Mouse (Mus musculus): ENCODE results near the gene Dab2ip. TPM values are rescaled to one million over a fixed set of nuclear protein-coding genes. Genes with fewer than 3 reads are reported as not detected.

Gene Dab2ip
- polyA plus RNA-seq, 1 experiment from 2014 or later, result 50.5 TPM

DNA sequence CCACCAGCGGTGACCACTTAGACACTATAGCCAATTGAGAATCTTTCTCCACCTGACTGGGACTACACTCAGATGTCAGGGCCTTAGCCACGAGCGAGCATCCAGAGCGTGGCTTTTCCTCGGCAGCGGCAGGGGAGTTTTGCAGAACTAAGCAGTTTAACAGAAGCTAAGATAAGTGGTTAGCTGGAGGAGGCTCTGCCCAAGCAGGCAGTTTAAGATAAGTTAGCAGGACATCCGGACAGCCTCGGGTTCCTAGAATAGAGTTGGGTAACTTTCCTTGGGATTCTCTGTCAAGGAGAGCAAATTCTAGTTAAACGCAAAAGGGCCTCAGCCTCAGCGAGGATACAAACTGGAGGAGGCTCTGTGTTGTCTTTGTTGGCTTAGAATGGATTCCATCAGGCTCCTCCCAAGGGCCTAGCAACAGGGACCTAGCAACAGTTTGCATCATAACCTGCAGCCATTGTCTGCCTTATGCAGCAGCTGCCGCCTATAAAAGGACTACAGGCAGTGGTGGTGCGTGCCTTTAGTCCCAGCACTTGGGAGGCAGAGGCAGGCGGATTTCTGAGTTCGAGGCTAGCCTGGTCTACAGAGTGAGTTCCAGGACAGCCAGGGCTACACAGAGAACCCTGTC lies 31.3 kb upstream of the Dab2ip start:
- H3K4me3 ChIP-seq (ENCODE audit: low read depth, low read length), result no peak overlapping the region
- H3K36me3 ChIP-seq (ENCODE audit: control insufficient read depth, insufficient read depth, low read length), result no peaks in the 10 kb centered on the region
- 93% methylated on average over 14 of the region's 14 CpGs for WGBS
- no peaks in the 10 kb centered on the region for H3K27me3 ChIP-seq (replicated peaks; ENCODE audit: control insufficient read depth, insufficient read depth, low read length)
- H3K9ac ChIP-seq (ENCODE audit: low read depth, low read length), result no peak overlapping the region
- H3K9me3 ChIP-seq (ENCODE audit: control insufficient read depth, low read length), result 0 out of 2 replicates have a peak, but pooled peaks cover 3% of the 10 kb centered on the region
- H3K4me2 ChIP-seq (ENCODE audit: low read depth, low read length), result no peak overlapping the region
- no peak overlapping the region for H3K27ac ChIP-seq (replicated peaks; ENCODE audit: low read depth, low read length)
- ATAC-seq (ENCODE audit: low read depth), result no peak
- no peaks in the 10 kb centered on the region for H3K4me1 ChIP-seq (ENCODE audit: control insufficient read depth, insufficient read depth, low read length)
- DNase-seq (ENCODE audit: low spot score), result no peak

DNA sequence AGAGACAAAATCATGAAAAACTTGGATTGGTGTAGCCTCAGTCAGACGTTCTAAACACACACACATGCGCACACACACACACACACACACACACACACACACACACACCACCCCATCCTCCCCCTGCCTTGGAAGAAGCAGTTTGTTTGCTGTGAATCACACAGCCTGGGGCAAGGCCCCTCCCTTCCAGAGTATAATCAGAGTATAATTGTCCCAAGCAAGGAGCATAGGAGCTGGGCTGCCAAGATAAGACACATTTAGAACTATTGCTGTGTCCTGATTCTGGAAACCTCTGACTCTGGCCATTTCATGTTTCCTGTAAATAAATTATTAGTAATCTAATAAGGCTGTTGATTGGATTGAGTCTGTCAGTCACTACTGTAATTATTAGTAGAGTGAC lies 29.0 kb upstream of the Dab2ip start:
- no peaks in the 10 kb centered on the region for H3K4me1 ChIP-seq (ENCODE audit: control insufficient read depth, insufficient read depth, low read length)
- no peak overlapping the region for H3K9ac ChIP-seq (ENCODE audit: low read depth, low read length)
- 71% methylated on average over 2 of the region's 2 CpGs for WGBS
- H3K27me3 ChIP-seq (replicated peaks; ENCODE audit: control insufficient read depth, insufficient read depth, low read length), result no peaks in the 10 kb centered on the region
- H3K4me2 ChIP-seq (ENCODE audit: low read depth, low read length), result no peak overlapping the region
- H3K36me3 ChIP-seq (ENCODE audit: control insufficient read depth, insufficient read depth, low read length), result no peaks in the 10 kb centered on the region
- H3K4me3 ChIP-seq (ENCODE audit: low read depth, low read length), result no peak overlapping the region
- ATAC-seq (ENCODE audit: low read depth) (no peak), DNase-seq (ENCODE audit: low spot score) (no peak)
- 0 out of 2 replicates have a peak, but pooled peaks cover 3% of the 10 kb centered on the region for H3K9me3 ChIP-seq (ENCODE audit: control insufficient read depth, low read length)
- no peak overlapping the region for H3K27ac ChIP-seq (replicated peaks; ENCODE audit: low read depth, low read length)

DNA sequence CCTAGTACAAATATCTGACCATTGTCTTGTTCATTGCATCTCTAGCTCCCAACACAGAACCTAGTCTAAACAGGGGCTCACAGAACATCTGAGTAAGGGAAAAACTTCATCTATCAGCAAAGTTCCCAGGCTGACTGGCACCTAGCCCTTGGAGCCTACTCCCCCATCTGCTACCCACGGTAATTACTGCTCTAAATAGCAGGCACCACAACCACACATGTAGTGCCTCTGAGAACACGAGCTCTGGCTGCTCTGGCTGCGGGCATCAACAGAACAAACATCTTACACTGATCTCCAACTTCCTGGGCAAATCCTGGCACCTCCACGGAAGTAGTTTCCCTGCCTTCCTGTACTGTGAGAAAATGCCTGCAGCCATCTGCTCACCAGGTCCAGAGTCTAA lies 28.2 kb upstream of the Dab2ip start:
- H3K36me3 ChIP-seq (ENCODE audit: control insufficient read depth, insufficient read depth, low read length), result no peaks in the 10 kb centered on the region
- no peak overlapping the region for H3K9ac ChIP-seq (ENCODE audit: low read depth, low read length)
- DNase-seq (ENCODE audit: low spot score) (peak; percentile 33), ATAC-seq (ENCODE audit: low read depth) (peak; percentile 50; the same call in 1 of the 2 replicates)
- H3K27me3 ChIP-seq (replicated peaks; ENCODE audit: control insufficient read depth, insufficient read depth, low read length), result no peaks in the 10 kb centered on the region
- no peak overlapping the region for H3K4me2 ChIP-seq (ENCODE audit: low read depth, low read length)
- no peak overlapping the region for H3K4me3 ChIP-seq (ENCODE audit: low read depth, low read length)
- no peak overlapping the region for H3K27ac ChIP-seq (replicated peaks; ENCODE audit: low read depth, low read length)
- 50% methylated on average over 4 of the region's 4 CpGs for WGBS
- no peaks in the 10 kb centered on the region for H3K4me1 ChIP-seq (ENCODE audit: control insufficient read depth, insufficient read depth, low read length)
- H3K9me3 ChIP-seq (ENCODE audit: control insufficient read depth, low read length), result 0 out of 2 replicates have a peak, but pooled peaks cover 3% of the 10 kb centered on the region

DNA sequence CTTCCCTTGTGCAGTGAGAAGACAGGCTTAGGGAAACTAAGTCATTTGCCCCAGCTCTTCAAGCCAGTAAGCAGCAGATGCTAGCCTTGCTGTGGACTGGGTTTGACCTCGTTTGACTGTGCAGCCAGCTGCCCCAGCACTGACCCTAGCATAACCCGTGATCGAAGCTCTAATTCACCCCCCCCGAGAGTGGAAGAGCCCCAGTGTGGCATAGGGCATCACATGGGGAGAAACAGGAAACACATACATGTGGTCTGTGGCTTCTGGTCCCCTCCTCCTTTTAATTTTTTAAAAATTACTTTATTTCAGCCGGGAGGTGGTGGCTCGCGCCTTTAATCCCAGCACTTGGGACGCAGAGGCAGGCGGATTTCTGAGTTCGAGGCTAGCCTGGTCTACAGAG lies 27.3 kb upstream of the Dab2ip start:
- no peak for ATAC-seq (ENCODE audit: low read depth)
- Histone ChIP-seq H3K9ac (ENCODE audit: low read depth, low read length) (no peak overlapping the region), H3K4me2 (ENCODE audit: low read depth, low read length) (no peak overlapping the region), H3K9me3 (ENCODE audit: control insufficient read depth, low read length) (0 out of 2 replicates have a peak, but pooled peaks cover 3% of the 10 kb centered on the region), H3K4me3 (ENCODE audit: low read depth, low read length) (no peak overlapping the region), H3K36me3 (ENCODE audit: control insufficient read depth, insufficient read depth, low read length) (no peaks in the 10 kb centered on the region), H3K27me3 (replicated peaks; ENCODE audit: control insufficient read depth, insufficient read depth, low read length) (no peaks in the 10 kb centered on the region), H3K4me1 (ENCODE audit: control insufficient read depth, insufficient read depth, low read length) (no peaks in the 10 kb centered on the region), H3K27ac (replicated peaks; ENCODE audit: low read depth, low read length) (no peak overlapping the region)
- DNase-seq (ENCODE audit: low spot score), result no peak
- 83% methylated on average over 10 of the region's 10 CpGs for WGBS

DNA sequence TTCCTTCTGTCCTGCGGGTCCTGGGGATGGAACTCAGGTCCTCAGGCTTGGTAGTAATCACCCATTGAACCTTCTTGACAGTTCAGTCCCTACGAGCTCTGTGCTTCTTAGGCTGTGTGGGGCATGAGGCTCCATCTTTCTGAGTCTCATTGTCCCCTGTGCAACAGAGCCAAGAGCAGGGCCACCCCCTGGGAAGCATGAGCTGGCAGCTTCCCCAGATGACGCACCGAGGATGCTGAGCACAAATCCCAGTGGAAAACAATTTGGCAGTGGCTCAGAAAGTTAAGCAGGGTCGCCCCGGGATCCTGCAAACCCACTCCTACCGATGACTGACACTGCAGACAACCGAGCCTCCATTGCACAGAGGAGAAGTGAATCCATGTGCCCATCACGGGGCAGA lies 24.4 kb upstream of the Dab2ip start:
- WGBS, result 59% methylated on average over 9 of the region's 9 CpGs
- no peaks in the 10 kb centered on the region for H3K9me3 ChIP-seq (ENCODE audit: control insufficient read depth, low read length)
- H3K27me3 ChIP-seq (replicated peaks; ENCODE audit: control insufficient read depth, insufficient read depth, low read length), result no peaks in the 10 kb centered on the region
- no peak overlapping the region for H3K4me2 ChIP-seq (ENCODE audit: low read depth, low read length)
- H3K9ac ChIP-seq (ENCODE audit: low read depth, low read length), result no peak overlapping the region
- no peak overlapping the region for H3K27ac ChIP-seq (replicated peaks; ENCODE audit: low read depth, low read length)
- DNase-seq (ENCODE audit: low spot score) (no peak), ATAC-seq (ENCODE audit: low read depth) (0 out of 2 replicates have a peak, but pooled peaks have one; percentile 30)
- no peaks in the 10 kb centered on the region for H3K4me1 ChIP-seq (ENCODE audit: control insufficient read depth, insufficient read depth, low read length)
- H3K36me3 ChIP-seq (ENCODE audit: control insufficient read depth, insufficient read depth, low read length), result no peaks in the 10 kb centered on the region
- H3K4me3 ChIP-seq (ENCODE audit: low read depth, low read length), result no peak overlapping the region

DNA sequence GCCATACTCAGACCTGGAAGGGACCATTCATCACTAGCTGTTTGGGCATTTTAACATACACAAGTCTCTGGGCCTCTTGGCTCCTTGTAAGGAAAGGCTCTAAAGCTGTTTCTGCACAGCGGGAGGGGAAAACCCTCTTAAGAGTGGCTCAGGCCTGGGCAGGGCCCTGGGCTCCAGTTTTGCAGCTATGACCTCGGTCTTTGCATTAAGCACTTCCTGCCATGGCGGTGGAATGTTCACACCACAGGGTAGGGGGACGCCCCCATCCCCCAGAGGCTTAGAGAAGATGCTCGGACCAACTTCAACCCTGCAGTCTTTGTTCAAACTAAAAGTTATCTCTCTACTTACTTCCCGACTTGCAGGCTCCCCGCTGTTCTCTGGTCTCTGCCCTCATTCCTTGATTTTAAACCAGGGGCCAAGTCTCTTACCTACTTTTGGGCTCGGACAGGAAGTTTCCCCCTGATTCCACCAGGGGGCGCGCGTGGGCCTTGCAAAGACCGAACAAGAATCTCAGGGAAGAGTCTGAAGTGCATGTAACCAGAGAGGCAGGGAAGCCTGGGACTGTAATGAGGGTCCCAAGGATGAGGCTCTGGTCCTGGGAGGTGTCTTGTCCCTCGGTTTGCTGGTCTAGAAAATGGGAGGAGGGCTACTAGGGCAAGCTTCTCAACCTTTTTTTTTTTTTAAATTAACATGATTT lies 18.6 kb upstream of the Dab2ip start:
- Histone ChIP-seq H3K27me3 (replicated peaks; ENCODE audit: control insufficient read depth, insufficient read depth, low read length) (no peaks in the 10 kb centered on the region), H3K4me2 (ENCODE audit: low read depth, low read length) (no peak overlapping the region), H3K9ac (ENCODE audit: low read depth, low read length) (0 out of 2 replicates have a peak overlapping the region, but pooled peaks have one; percentile 2), H3K9me3 (ENCODE audit: control insufficient read depth, low read length) (no peaks in the 10 kb centered on the region), H3K4me3 (ENCODE audit: low read depth, low read length) (no peak overlapping the region), H3K27ac (replicated peaks; ENCODE audit: low read depth, low read length) (no peak overlapping the region), H3K36me3 (ENCODE audit: control insufficient read depth, insufficient read depth, low read length) (no peaks in the 10 kb centered on the region), H3K4me1 (ENCODE audit: control insufficient read depth, insufficient read depth, low read length) (no peaks in the 10 kb centered on the region)
- DNase-seq (ENCODE audit: low spot score), result peak; percentile 90
- WGBS, result 7% methylated on average over 13 of the region's 13 CpGs
- ATAC-seq (ENCODE audit: low read depth), result peak; percentile 73; the same call in 1 of the 2 replicates

DNA sequence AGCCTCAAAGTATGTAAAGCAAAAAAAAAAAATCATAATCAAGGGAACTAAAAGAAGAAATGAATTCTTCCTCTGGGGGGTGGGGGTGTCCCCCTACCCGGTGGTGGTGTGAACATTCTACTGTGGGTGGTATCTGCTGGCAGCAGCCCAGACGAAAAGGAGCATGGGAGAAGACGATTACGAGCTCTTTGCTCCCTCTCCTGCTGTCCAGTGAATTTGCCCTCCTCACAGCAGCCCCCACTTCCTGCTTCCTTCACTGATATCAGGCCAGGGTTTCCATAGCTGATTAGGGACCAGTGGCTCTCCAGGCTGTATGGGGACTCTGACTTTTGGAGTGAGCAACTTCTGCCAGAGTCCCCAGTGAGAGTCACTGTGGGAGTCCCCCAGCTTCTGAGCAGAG lies 17.3 kb upstream of the Dab2ip start:
- H3K9me3 ChIP-seq (ENCODE audit: control insufficient read depth, low read length), result no peaks in the 10 kb centered on the region
- no peak overlapping the region for H3K4me2 ChIP-seq (ENCODE audit: low read depth, low read length)
- H3K4me1 ChIP-seq (ENCODE audit: control insufficient read depth, insufficient read depth, low read length), result peaks cover 7% of the 10 kb centered on the region; the same call in 1 of the 2 replicates
- no peak for ATAC-seq (ENCODE audit: low read depth)
- no peaks in the 10 kb centered on the region for H3K27me3 ChIP-seq (replicated peaks; ENCODE audit: control insufficient read depth, insufficient read depth, low read length)
- no peak overlapping the region for H3K4me3 ChIP-seq (ENCODE audit: low read depth, low read length)
- H3K27ac ChIP-seq (replicated peaks; ENCODE audit: low read depth, low read length), result no peak overlapping the region
- WGBS, result 32% methylated on average over 4 of the region's 4 CpGs
- no peak for DNase-seq (ENCODE audit: low spot score)
- no peak overlapping the region for H3K9ac ChIP-seq (ENCODE audit: low read depth, low read length)
- no peaks in the 10 kb centered on the region for H3K36me3 ChIP-seq (ENCODE audit: control insufficient read depth, insufficient read depth, low read length)

DNA sequence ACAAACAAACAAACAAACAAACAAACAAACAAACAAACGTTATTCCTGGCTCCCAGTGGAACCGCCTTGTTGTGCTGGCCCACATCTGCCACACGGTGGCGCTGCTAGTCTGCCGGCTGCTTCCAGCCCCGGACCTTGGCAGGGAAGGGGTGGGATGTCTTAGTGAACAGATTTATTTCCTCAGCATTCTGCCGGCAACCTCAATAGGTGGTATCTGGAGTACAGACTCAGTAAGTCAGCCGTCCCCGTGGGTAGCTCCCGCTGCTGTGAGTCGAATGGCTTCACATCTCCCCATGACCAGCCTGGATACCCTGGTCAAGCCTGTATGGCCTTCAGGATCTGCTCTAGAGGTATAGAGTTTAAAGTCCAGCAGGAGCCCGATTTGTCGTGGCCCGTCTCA lies 13.3 kb upstream of the Dab2ip start:
- Histone ChIP-seq H3K4me2 (ENCODE audit: low read depth, low read length) (peak overlapping the region; percentile 55), H3K9ac (ENCODE audit: low read depth, low read length) (no peak overlapping the region), H3K9me3 (ENCODE audit: control insufficient read depth, low read length) (no peaks in the 10 kb centered on the region), H3K27me3 (replicated peaks; ENCODE audit: control insufficient read depth, insufficient read depth, low read length) (no peaks in the 10 kb centered on the region), H3K27ac (replicated peaks; ENCODE audit: low read depth, low read length) (no peak overlapping the region), H3K4me3 (ENCODE audit: low read depth, low read length) (peak overlapping the region; percentile 21; the same call in 1 of the 2 replicates), H3K36me3 (ENCODE audit: control insufficient read depth, insufficient read depth, low read length) (no peaks in the 10 kb centered on the region), H3K4me1 (ENCODE audit: control insufficient read depth, insufficient read depth, low read length) (peaks cover 7% of the 10 kb centered on the region; the same call in 1 of the 2 replicates)
- WGBS, result 3% methylated on average over 14 of the region's 14 CpGs
- DNase-seq (ENCODE audit: low spot score), result peak; percentile 92
- ATAC-seq (ENCODE audit: low read depth), result peak; percentile 80
